Mouse (Mus musculus) testis, postnatal 14 days (tissue): ENCODE results near the gene Dhcr7.

ENCODE experiments used
- DNase-seq: peaks from one replicate; pipeline ENCODE4 v3.0.0; 2021; ENCODE audit warnings: low spot score

The Dhcr7 gene

DNA sequence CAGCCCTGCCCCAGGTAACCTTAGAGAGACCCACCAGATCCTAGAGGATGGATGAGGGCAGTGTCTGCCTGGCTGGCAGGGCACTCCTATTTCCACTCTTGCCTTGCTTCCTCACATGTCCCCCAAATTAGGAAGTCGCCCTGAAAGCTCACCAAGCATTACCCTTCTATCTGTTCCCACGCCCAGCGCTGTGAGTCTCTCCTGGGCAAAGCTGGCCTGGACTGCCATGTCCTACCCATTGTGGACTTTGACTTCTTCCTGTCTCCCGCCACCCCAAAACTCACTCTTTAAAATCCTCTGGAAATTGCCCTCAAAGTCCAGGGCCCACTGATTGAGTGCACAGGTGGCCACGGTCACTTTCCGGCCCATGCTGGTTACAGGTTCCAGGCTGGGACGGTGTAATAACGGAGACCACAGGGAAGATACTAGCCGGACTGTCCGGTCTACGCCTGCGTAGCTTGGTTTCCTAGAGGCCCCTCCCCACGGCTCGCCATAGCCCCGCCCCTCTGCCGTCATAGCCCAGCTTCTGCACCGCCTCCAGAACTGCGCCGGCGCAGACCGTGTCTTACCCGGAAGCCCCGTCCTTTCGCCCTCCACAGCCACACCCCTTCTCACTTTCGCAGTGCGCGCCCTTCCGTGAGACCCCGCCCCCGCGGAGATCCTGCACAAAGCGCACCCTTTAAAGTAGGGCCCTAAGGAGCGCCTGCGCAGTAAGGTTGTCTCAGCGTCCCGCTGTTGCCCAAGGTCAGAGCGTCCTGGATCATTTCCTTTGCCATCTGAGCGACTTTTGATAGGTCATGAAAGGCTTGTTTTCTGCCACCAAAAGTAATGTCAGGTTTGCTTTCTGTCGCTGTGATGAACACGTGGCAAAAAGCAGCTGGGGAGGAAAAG is at the start of gene Dhcr7, which contains the start of gene Nadsyn1:
Gene Dhcr7, plus strand, starts transcription at position 771 of the 891 bp plus-strand sequence.
Gene Nadsyn1, minus strand, starts transcription at position 475 of the 891 bp plus-strand sequence.
- peak; percentile 99 for DNase-seq

DNA sequence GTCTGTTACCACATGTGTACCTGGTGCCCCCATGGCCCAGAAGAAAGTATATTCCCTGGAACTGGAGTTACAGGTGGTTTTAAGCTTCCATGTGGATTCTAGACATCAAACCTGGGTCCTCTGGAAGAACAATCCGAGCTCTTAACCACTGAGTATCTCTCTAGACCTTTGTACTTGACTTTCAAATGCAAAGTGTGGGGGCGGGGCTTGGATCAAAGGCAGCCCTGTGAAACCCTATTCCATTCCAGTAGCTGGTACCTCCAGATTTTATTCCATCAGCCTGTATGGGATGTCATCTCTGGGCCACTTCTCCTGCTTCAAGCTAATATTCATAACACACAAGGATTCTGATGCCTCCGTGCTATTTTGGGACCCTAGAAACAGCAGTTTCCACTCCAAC is 46.8 kb upstream of the Dhcr7 start:
- no peak for DNase-seq

DNA sequence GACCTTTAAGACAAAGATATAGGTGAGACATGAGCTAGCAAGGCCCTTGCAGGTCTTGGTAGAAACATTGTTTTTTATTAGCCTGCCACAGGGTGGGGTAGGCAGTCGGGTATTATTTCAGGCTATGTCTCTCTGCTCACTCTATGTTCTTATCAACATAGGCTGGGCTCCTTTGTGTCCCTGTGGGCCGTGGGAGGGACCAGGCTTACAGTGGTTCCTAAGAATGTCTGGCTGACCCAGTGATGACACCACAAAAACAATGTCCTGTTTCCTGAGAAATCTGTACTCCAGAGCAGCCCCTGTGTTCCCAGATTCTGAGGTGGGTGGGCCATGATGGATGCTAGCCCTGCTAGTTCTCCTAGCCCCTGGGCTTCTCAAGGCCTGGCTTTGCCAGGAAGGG is 45.6 kb upstream of the Dhcr7 start:
- no peak for DNase-seq

DNA sequence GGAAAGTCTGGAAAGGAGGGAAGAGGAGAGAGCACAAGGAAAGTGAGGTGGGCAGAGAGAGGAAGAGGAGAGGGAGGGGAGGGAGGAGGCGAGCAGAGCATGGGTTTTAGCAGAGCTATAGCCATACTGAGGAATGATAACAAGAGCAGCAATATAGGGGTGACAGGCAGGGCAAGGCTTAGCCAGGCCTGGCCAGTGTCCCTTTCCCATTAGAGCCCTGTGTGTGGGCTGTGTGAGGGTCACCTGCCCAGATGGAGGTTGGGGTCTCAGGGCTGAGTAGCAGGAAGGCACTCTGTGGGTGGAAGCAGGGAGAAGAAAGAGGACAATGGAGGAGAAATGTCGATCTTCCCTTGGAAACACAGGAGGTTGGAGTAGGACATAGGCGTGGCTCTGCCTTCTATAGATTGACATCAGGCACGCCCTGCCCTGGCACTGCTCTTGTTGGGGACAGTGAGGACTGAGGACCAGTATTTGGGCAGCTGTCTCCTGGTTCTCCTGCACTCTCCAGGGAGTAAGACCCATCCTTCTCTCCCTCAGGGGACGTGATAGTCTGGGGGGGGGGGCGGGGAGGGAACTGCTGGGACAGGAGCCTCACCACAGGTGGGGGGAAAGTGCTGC is 39.5 kb upstream of the Dhcr7 start:
- DNase-seq = no peak

DNA sequence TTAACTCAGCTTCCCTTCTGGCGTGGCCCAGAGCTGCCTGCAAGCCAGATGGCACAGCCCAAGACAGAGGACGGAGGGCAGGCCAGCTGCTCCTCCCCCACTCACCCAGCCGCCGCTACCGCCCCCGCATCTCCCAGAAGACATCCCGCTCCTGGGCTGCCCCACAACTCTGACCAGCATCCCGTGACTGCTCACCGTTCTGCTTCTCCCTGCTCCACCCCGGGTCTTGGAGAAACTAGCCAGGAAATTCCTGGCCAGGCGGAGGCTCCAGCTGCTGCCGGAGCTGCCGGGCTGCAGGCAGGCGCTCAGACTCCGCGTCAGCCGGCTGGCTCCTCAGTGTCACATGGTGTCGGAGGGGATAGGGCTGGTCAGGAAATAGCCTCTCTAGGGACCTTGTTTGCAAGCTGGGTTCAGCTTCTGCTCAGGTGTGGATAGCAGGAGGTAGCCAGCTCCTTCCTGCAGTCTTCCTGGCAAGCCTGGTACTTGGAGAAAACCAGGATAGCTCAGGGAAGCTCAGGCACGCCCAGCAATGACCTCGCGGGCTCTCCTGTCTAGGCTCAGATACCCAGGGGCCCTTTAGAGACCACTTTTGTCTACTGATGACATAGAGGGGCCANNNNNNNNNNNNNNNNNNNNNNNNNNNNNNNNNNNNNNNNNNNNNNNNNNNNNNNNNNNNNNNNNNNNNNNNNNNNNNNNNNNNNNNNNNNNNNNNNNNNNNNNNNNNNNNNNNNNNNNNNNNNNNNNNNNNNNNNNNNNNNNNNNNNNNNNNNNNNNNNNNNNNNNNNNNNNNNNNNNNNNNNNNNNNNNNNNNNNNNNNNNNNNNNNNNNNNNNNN is 38.7 kb upstream of the Dhcr7 start, which contains the start of gene Mrgpre:
Gene Mrgpre, minus strand, starts transcription at position 505 of the 834 bp plus-strand sequence.
- DNase-seq = peak; percentile 81

DNA sequence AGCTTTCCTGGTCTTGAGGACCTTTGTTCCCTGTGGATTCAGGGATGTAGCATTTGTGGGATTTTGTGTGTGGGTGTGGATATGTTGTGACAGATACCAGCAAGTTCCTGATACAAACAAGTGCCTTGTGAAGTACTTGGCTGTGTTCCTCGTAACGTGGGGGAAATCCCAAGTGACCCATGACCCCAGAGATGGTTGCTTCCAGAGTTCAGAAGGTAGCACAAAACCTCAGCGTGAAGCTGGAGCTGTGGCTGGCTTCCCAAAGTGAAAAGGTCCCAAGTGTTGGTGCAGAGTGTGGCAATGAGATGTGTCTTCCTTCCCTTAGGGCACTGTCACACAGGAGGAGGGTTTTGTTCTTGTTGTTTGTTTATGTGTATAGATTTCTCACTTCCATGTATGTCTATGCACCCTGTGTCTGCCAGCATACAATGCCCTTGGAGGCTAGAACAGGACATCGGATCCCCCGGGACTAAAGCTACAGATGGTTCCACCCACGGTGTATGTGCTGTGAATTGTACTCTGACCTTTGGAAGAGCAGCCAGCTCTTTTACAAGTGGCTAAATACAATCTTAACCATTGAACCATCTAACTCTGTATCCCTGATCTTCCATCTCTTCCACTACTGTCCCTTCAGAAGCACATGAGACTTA is 30.5 kb upstream of the Dhcr7 start:
- no peak for DNase-seq

DNA sequence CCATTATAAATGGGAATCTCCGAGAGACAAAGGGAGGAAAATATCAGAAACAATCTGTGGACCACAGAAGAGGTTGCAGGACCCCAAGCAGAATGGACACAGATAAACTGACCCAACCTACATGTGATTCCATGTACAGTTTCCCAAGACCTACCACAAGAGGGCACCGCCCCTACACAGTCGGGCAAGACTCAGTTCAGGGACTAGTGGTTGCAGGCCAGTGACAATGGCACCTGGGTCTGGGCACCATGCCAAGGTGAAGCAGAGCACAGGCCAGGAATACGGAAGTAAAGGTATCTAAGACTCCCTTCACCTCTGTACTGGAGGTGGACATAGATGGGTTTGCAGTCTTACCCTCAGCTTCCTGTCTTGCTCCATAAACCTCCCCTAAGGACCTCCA is 29.8 kb upstream of the Dhcr7 start:
- DNase-seq = no peak

DNA sequence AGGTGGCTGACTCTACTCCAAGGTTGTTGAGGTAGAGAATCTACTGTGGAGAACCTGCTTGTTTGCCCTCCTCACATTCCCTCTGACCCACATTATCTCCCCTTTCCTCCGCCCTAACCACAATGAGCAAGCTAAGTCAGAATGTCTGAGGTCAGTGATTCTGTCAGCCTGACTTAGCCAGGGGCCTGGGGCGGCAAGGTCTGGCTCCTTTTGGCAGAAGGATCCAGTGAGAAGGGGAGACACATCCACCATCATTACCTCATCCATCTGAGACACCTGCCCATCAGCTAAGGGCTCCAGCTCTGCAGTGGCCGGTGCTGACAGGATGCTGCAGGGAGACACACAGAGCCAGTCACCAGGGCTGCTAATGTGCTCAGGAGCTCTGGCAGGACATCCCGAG is 24.2 kb upstream of the Dhcr7 start:
- DNase-seq = no peak

DNA sequence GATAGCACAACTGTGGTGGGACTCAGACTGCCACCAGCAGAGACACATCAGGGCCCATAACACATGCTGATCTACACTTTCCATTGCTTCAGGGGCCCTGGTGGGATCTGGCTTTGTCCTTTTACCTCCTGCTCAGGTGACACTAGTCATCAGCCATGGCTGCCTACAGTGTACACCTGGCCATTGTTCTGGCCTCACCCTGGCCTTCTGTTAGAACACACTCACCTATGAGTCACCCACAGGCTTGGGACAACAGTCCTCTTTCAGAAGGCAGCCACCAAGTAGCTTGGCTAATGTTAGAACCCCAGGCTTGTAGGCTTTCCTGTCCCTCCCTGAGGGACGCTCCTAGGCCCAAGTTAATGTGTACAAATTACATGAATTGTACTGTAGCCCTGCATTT is 22.2 kb upstream of the Dhcr7 start:
- DNase-seq = no peak

DNA sequence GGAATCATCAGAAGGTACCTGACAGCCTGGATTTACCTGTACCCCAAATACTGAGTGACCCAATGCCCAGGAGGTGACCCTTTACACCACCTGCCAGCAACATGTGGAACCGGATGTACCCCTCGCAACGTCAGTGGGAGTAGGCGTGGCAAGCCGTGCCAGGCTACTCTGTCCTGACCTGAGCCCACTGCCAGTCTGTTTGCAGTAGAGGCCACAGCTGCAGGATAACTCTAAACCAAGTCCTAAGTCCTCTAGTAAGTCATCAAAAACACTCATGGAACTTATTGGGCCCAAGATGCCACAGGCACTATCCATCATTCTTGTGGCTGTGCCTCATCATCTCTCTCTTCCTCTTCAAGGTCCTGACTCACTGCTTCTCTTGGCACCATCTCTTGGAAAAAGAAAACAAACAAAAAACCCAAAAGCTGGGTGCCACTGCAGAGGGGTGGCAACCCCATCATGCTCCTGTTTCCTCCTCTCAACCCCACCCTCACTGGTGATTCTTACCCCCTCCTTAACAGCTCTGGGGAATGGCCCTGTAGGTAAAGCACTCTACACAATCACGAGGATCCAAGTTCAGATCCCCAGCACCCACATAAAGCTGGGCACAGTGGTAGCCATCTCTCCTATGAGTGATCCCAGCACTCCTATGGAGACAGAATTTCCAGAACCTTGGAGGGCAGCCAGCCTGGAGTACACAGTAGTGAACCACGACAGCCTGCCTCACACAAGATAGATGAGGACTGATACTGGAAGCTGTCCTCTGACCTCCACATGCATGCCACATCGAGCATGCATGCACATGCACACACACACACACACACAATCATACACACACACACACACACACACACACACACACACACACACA is 21.5 kb upstream of the Dhcr7 start:
- DNase-seq = no peak

DNA sequence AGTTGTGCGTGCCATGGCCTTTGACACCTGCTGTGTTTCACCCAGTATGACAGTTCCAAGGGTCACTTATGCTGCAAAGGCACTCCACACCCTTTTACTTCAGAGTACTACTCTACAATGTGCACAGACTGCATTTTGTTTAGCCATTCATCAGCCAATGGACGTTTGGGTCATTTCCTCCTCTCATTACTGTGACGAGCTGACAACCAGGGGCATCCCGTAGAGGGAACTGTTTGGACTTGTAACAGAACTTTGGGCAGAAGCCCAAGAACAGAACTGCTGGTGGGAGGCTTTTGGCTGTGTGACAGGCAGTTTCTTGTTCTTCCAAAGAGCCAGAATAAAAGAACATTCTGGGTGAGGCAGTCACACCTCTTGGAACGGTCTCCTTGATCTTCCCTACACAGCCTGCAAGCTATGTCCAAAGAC is 17.7 kb upstream of the Dhcr7 start:
- peak; percentile 58 for DNase-seq

DNA sequence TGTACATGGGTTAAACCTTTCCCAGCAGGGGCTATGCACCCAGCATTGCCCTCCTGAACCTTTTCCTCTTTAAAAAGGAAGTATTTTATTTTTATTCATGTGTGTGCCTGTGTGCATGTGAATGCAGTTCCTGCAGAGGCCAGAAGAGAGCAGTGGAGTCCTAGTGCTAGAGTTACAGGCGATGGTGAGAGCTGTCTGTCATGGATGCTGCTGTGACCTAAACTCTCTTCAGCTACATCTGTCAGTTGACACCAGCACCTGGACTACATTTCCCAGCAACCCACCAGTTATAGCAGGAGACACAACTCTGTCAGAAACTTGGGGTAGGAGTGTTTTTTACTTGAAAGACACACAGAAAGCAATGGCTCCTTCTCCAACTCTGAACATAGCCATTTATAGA is 14.0 kb upstream of the Dhcr7 start:
- DNase-seq = no peak

DNA sequence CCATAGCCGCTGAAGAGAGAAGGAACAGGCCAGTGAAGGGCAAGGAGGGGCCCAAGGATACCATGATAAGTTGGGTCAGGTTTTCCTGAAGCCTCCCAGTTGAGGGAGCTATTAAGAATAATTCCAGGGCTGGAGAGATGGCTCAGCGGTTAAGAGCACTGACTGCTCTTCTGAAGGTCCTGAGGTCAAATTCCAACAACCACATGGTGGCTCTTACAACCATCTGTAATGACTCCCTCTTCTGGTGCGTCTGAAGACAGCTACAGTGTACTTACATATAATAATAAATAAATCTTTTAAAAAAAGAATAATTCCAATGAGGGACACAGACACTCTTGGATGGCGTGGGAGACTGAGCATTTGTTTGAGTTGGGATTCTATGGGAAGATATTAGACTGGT is 3.7 kb upstream of the Dhcr7 start:
- DNase-seq = no peak

DNA sequence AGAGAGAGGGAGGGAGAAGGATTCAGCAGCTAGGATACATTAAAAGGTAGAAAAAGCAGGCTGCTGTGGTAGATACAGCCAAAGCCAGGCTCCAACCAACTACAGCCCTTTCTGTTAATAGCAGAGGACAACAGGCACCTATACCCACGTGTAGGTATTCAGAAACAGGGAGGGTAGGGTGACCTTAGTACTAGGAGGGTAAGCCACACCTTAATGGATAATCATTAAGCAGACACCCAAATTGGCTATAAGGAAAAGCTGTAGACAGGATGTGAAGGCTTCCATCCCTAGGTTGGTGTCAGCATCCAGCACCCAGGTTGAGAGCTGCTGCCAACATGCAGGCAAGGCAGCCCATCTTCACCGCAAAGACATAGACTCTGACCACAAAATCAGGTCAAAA is 1.7 kb upstream of the Dhcr7 start:
- DNase-seq = no peak

DNA sequence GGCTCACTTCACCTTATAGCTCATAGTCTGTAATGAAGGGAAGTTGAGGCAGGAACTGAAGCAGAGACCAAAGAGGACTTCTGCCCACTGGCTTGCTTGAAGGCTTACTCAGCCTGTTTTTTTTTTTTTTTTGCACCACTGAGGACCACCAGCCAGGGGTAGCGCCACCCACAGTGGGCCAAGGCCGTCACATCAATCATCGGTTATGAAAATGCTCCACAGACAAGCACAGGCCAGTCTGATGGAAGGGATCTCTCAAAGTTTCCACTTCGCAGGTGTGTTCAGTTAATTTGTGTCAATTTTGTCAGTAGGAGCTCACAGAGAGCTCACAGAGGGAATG is 291 bp downstream of the Dhcr7 start:
- DNase-seq = peak; percentile 67

DNA sequence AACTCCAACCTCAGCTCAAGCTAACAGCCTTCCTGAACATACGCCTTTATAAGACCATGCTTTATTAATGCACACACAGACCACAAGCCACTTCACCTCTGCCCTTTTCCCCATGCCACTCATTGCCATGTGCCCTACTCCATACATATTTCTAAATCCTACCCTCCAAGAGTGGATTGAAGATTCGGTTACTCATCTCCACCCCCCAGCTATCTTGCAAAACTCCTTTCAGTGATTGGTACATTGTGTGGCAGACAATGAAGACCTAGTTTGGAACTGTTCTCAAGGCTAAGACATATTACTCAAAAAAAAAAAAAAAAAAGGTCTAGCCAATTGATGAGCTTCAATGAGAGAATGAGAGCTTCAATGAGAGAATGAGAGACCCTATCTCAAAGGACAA is 4.0 kb downstream of the Dhcr7 start:
- no peak for DNase-seq

DNA sequence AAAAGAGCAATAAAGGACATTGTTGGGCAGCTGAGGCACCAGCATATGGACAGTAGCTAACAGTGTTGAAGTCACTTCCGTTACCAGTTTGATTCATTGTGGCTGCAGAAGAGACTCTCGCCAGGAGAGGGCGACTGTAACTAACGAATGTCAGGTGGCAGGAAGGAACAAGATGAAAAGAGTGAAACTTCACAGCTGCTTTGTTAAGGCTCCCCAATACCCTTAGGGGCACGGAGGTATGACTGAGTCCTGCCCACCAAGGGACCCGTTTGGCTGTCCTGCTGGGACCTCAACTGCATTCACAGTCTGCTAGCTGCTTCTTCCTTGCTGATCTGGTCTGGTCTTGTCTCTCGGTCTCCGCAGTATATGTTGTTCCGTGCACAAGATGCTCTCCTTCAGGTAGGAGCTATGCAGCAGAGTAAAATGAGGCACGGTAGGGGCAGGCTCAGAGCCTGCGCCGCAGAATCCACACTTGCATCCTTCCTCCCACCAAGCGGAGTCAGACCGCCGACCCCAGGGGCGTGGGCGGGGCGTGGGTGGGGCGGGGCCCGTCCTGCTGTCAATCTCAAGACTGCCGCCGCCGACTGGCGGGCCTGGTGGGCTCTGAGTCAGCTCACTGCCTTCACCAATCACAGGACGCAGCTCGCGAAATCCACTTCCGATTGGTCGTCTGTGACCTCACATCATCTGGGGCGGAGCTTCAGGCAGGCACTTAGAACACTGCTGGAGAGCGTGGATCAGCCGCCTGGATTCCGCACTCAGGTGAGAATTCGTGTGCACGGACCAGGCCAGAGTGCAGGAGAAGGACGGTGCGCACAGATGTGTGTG is 6.8 kb downstream of the Dhcr7 start:
- DNase-seq = peak; percentile 95

DNA sequence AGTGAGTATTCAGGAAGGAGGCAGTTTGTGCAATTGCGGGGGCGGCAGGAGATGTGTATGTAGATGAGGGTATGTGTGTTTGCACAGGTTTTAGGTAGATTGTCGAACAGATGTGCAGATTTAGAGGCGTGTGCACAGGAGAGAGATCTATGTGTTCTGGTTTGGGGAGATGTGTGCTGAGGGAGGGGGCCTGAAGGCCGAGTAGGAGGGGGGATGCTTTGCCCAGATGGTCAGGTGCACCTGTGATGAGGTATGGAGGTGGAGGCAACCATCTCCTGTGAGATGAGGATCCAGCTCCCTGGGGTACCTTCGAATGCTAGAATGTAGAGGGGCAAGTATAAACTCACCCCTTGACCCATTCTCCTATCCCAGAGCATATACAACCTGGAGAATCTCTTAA is 7.5 kb downstream of the Dhcr7 start:
- DNase-seq = no peak

DNA sequence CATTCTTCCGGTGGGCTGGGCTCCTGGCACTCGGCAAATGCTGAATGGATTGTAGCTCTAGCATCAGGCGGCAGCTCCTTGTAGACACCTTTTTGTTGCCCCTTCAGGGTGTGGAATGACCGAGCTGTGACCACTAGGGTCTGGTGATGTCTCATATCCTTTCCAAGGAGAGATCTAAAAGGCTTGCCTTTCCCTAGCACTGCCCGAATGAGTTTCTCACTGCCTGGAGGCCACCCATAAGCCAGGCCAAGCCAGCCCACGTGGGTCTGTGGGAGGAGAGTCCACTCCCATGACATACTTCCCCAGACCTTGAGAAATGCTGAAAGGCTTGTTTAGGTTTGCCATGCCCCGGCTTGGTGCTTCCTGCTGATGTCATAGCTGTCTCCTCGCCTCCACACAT is 9.3 kb downstream of the Dhcr7 start:
- DNase-seq = no peak

DNA sequence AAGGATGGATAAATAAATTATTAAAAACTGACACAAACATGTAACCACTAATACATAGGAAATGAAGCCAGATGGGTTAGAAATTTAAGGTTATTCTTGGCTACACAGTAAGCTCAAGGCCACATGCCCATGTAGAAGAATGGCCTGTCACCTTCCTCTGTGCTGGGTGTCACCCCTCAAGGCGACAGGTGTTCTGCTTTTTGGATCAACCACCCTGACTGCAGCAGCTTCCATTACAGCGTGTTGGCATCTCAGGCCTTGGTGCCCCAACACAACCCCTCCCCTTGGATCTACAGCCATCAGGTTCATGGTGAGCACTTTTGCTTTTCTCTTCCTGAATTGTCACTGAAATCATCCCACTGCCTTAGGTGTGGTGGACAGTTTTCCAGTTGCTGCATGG is 9.7 kb downstream of the Dhcr7 start:
- no peak for DNase-seq
